Mouse (Mus musculus): ENCODE results near the gene Dchs1. TPM values are rescaled to one million over a fixed set of nuclear protein-coding genes. Genes with fewer than 3 reads are reported as not detected.

The Dchs1 gene
- polyA plus RNA-seq (2012; rRNA removed) = 5.8 and 7.3 TPM in 2 replicates

- no peak for DNase-seq (ENCODE audit: low read depth)
Observed at GRCm38 (mm10) chr7:105787285-105788140, at the start of gene Dchs1. TSS of gene Dchs1 (minus strand) at chr7:105787654.

- no peak for DNase-seq (ENCODE audit: low read depth)
Observed at GRCm38 (mm10) chr7:105824281-105824680, 36.8 kb upstream of the Dchs1 start.

GRCm38 (mm10) chr7:105818483-105818882 is 31.0 kb upstream of the Dchs1 start:
- no peak for DNase-seq (ENCODE audit: low read depth)

- DNase-seq (ENCODE audit: low read depth) = no peak
Observed at GRCm38 (mm10) chr7:105816736-105817135, 29.3 kb upstream of the Dchs1 start.

- no peak for DNase-seq (ENCODE audit: low read depth)
Observed at GRCm38 (mm10) chr7:105813326-105813725, 25.9 kb upstream of the Dchs1 start.

- DNase-seq (ENCODE audit: low read depth) = no peak
Observed at GRCm38 (mm10) chr7:105812566-105812965, 25.1 kb upstream of the Dchs1 start.

- DNase-seq (ENCODE audit: low read depth) = no peak
Observed at GRCm38 (mm10) chr7:105811516-105811915, 24.1 kb upstream of the Dchs1 start.

GRCm38 (mm10) chr7:105810877-105811489 is 23.5 kb upstream of the Dchs1 start, which contains the start of gene Mrpl17:
TSS of gene Mrpl17 (minus strand) at chr7:105811099.
- DNase-seq (ENCODE audit: low read depth) = peak; percentile 72

GRCm38 (mm10) chr7:105810280-105810876 is 22.9 kb upstream of the Dchs1 start:
- DNase-seq (ENCODE audit: low read depth) = no peak

GRCm38 (mm10) chr7:105809836-105810235 is 22.4 kb upstream of the Dchs1 start:
- DNase-seq (ENCODE audit: low read depth) = no peak

GRCm38 (mm10) chr7:105808385-105808784 is 20.9 kb upstream of the Dchs1 start:
- DNase-seq (ENCODE audit: low read depth) = no peak

- DNase-seq (ENCODE audit: low read depth) = no peak
Observed at GRCm38 (mm10) chr7:105806716-105807115, 19.3 kb upstream of the Dchs1 start.

- no peak for DNase-seq (ENCODE audit: low read depth)
Observed at GRCm38 (mm10) chr7:105806125-105806524, 18.7 kb upstream of the Dchs1 start.

- DNase-seq (ENCODE audit: low read depth) = no peak
Observed at GRCm38 (mm10) chr7:105803428-105803827, 16.0 kb upstream of the Dchs1 start.

- DNase-seq (ENCODE audit: low read depth) = no peak
Observed at GRCm38 (mm10) chr7:105802771-105803170, 15.3 kb upstream of the Dchs1 start.

- no peak for DNase-seq (ENCODE audit: low read depth)
Observed at GRCm38 (mm10) chr7:105802312-105802711, 14.9 kb upstream of the Dchs1 start.

- DNase-seq (ENCODE audit: low read depth) = no peak
Observed at GRCm38 (mm10) chr7:105796972-105797371, 9.5 kb upstream of the Dchs1 start.

GRCm38 (mm10) chr7:105795759-105796366 is 8.4 kb upstream of the Dchs1 start:
- DNase-seq (ENCODE audit: low read depth) = no peak

- DNase-seq (ENCODE audit: low read depth) = no peak
Observed at GRCm38 (mm10) chr7:105793701-105794100, 6.2 kb upstream of the Dchs1 start.

- DNase-seq (ENCODE audit: low read depth) = no peak
Observed at GRCm38 (mm10) chr7:105791147-105791546, 3.7 kb upstream of the Dchs1 start.

GRCm38 (mm10) chr7:105786506-105787284 is 759 bp downstream of the Dchs1 start:
- DNase-seq (ENCODE audit: low read depth) = no peak
